Mouse (Mus musculus) naive thymus-derived CD4-positive, alpha-beta T cell, adult 2 months (primary cell): Measurements from ENCODE around the gene Cic.

Source experiments
- DNase-seq: peaks from one replicate; pipeline ENCODE4 v3.0.0-alpha.2; 2011; ENCODE audit warnings: low read depth

Gene Cic

DNA sequence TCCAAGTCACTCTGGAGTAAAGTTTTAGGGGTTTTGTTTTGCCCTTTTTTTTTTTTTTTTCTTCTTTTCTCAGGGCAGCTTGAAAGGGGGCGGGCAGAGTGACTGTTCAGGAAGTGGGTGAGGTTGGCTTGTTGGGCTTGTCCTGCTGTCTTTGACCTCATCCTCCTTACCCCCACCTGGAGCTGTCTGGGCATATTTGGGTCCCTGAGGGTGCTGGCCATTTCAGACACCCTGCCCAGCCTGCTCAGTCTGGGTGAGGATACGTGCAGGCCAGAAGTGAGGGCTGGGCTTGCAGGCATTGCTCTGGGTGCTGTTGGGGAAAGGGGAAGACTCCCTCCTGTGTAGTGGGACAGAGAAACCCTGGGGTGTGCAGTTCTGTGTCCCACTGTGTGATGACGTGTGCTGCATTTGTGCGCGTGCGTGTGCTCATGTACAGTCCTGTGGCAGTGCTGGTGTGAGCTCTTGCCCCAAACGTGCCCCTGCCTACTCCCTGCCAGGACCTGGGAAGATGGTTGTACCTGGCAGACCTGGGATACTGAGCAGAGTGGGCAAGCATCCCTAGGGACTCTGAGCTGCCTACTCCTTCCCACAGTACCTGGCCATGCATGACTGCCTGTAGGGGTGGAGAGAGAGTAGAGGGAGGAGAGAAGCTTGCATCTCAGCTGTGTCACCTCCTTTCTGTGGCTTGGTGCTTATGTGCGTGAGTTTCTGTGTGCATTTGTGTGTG lies 2.2 kb downstream of the Cic start:
- DNase-seq: peak; percentile 71

DNA sequence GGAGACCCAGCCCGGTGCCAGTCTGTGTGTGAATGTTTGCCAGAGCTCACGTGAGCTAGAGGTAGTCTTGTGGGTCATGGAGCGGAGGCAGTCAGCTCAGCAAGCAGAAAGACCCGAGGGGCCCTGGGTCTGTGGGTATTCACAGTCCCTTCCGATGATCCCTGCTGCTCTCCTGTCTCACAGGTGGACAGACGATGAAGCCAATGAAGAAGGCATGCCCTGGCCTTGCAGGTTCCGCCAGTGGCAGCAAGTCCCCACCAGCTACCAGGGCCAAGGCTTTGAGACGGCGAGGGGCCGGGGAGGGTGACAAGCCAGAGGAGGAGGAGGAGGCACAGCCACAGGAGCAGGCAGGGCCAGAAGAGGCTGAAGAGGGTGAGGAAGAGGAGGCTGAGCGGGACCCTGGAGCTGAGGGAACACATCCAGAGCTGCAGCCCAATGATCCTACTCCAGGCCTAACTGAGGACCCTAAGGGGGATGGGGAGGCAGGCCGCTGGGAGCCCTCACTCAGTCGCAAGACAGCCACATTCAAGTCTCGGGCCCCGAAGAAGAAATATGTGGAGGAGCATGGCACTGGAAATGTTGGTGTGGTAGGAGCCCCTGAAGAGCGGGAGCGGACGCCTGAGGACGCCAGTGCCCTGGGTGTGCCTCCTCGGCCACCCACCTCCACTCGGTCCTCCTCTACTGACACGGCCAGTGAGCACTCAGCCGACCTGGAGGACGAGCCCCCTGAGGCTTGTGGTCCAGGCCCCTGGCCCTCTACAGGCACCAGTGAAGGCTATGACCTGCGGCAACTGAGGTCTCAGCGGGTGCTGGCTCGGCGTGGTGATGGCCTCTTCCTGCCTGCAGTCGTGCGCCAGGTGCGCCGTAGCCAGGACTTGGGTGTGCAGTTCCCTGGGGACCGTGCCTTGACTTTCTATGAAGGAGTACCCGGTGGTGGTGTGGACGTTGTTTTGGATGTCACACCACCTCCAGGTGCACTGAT lies 3.4 kb downstream of the Cic start:
- DNase-seq: no peak

DNA sequence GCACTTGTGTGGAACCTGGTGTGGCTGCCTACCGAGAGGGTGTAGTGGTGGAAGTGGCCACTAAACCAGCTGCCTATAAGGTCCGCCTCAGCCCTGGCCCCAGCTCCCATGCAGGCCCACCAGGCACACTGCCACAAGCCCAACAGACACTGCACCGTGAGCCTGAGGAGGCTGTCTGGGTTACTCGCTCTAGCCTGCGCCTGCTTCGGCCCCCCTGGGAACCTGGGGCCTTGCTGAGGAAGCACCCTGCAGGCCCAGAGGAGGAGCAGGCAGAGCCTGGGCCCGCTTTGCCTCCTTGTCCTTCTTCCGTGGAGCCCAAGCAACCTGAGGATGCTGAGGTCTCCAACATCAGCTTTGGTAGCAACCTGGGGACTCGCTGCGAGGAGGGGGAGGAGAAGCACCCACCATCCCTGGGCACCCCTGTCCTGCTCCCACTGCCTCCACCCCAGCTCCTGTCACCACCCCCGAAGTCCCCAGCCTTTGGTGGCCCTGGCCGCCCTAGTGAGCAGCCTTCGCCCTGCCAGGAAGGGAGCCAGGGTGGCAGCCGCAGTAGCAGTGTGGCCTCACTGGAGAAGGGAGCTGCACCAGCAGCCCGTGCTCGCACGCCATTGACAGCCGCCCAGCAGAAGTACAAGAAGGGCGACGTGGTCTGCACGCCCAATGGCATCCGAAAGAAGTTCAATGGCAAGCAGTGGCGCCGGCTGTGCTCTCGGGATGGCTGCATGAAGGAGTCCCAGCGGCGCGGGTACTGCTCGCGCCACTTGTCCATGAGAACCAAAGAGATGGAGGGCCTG lies 4.3 kb downstream of the Cic start:
- DNase-seq: no peak

DNA sequence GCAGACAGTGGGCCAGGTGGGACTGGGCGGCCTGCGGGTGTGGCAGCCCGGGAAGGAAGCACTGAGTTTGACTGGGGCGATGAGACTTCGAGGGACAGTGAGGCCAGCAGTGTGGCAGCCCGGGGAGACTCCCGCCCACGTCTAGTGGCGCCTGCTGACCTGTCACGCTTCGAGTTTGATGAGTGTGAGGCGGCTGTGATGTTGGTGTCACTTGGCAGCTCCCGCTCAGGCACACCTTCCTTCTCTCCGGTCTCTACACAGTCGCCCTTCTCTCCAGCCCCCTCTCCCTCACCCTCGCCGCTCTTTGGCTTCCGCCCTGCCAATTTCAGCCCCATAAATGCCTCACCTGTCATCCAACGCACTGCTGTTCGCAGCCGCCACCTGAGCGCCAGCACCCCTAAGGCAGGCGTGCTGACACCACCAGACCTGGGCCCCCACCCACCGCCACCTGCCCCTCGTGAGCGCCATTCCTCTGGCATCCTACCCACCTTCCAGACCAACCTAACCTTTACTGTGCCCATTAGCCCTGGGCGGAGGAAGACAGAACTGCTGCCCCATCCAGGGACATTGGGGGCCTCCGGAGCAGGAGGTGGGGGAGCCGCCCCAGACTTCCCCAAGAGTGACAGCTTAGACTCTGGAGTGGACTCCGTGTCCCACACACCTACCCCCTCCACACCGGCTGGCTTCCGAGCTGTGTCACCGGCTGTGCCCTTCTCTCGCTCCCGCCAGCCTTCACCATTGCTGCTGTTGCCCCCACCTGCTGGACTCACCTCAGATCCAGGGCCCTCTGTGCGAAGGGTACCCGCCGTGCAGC lies 5.1 kb downstream of the Cic start:
- DNase-seq: no peak

DNA sequence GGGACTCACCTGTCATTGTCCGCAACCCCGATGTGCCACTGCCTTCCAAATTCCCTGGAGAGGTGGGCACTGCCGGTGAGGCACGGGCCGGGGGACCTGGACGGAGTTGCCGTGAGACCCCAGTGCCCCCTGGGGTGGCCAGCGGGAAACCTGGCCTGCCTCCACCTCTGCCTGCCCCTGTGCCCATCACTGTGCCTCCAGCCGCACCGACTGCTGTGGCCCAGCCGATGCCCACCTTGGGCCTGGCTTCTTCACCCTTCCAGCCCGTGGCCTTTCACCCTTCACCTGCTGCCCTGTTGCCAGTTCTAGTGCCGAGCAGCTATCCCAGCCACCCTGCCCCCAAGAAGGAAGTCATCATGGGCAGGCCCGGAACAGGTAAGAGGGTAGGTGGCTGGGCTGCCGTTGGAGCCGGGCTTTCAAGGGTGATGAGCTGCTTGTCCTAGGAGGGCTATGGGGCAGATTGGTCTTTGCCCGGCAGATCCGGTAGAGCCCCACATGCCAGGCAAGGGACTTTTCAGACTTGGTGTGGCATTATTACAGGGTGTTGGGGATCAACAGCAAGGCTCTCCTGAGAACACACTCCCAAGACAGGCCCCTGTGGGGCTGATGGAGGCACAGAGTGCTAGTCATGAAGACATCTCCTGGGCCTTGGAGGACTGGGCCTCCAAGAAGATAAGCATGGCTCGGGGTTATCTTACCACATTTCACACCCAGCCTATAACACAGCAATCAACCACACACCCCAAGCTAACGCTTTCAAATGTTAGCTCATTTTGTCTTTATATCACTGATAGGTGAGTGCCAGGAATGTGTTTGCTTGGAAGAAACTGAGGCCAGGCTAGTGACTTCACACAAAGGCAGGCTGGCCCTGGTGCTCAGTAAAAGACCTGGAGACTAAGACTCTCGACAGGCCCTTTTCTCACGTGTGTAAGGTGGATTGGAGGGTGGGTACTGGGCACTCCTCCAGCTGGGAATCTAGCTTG lies 6.0 kb downstream of the Cic start:
- DNase-seq: no peak

DNA sequence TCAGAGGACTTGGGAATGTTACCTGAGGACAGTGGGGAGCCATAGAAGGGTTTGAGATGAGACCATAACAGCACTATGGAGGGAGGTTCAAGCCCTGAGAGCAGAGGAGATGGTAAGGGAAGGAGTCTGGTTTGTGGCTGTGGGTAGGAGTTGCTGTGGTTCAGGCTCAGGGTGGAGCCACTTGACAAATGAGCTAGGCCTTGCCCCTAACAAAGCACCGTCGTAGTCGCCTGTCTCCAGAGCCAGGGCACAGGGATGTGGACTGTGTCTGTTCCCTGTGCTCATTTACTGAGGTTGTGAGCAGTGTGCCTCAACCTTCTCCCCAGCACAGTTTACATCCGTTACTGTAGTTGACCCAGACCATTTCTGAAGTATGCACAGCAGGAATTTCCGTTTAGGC lies 7.1 kb downstream of the Cic start:
- DNase-seq: peak; percentile 73

DNA sequence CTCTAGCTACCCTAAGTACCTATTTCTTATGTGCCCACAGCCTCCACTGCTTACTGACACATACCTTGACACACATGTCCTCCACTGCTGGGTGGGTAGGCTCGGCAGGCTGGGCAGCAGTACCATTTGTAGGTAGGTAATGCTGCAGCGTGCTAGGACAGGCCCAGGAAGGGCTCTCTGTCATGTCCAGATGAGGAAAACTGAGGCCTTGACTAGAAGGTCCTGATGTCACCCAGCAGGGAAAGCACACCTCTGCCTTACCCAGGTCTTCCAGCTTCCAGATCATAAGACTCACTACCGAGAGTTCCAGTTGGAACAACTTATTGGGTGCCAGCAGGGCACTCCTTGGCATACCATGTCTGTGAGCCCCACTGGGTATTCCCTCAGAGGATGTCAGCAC lies 7.5 kb downstream of the Cic start:
- no peak for DNase-seq

DNA sequence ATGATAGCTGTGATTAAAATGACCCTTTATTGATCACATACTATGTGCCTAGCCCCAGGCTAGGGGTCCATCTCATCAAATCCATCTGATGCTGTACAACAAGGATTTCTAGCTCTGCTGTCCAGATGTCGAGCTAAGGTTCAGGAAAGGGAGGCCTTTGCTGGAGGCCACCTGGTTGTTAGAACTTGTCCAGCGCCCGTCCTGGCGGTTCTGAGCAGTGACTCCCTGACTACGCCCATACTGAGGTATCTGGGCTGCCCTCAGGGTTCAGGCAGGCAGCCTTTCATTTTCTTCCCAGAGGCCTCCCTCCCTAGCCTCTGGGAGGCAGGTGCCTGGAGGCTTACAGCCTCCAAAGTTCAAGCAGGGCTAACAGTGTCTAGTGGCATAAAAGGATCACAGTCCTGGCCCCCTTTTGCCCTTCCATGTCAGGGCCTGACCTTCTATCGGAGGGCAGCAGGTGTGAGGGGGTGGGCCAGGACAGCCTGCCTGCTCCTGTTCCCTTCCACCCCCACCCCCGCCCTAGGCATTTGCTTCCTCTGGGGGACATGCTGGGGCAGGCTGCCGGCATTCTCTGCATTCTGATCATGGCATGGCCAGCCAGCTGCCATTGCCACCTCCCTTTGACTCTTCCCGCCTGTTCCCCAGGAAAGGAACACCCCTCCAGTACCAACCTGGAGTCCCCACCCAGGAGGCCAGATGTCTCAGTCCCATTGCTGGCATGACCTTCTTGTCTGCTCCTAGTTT lies 8.2 kb downstream of the Cic start:
- DNase-seq: no peak

DNA sequence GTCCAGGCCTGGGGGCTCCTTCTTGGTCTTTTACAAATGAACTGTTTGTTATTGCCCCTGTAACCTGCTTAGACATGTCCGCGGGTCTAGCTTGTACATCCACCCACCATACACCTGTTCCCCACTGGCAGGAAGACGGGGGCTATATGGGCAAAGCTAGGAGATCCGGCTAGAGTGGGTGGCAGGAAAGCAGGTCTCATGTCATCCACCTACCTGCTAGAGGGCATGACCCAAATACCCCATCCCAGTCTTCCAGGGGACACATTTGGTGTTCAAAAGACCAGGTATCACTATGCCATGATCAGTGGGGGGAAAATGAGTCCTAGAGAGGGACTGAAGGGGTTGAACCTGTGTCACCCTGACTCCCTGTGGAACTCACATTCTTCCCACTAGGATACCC lies 9.9 kb downstream of the Cic start:
- no peak for DNase-seq

DNA sequence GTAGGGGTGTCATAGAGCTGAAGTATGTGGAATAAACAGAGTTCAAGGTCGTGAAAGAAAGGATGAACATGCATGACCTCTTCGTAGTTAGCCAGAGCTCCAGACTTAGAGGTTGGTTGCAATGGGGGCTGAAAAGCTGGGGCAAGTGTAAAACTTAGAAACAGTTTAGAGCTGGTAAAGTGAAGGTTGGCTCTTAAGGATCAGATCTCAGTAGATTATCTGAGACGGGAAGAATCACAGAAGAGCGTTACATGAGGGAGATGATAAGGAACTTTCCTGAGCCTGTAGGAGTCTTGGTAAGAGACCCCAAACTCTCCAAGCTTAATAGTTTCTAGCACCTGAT lies 10.5 kb downstream of the Cic start:
- no peak for DNase-seq

DNA sequence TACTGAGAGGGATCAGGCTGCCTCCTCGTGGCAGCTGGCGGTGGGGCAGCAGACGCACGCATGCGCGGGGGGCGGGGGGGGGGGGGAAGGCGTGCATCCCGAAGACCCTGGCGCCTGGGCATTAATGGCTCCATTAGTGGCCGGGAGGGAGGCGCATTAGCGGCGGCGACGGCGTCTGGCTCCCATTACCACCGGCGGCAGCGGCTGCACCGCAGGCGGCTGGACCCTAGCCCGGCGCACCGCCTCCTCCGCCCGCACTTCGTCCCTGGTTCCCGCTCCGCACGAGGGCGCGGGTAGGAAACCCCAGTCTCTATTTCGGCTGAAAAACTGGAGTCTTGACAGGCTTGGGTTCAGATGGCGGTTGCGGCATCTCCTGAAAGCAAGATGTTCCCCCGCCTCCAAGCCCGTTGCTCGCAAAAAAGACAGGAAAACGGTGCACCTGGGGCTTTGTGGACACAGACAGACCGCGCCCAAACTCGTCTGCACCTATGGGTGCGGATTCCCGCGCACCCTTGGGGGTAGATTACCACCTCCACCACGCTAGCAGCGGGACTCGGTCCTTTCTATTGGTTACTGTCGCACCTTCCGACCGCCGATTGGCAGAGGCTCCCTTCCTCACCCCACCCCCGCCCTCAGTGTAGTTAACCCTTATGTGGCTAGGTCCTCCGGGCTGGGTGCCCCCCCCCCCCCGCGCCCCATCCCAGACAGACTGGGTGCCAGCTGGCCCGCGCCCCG lies 11.0 kb downstream of the Cic start:
- DNase-seq: peak; percentile 96

DNA sequence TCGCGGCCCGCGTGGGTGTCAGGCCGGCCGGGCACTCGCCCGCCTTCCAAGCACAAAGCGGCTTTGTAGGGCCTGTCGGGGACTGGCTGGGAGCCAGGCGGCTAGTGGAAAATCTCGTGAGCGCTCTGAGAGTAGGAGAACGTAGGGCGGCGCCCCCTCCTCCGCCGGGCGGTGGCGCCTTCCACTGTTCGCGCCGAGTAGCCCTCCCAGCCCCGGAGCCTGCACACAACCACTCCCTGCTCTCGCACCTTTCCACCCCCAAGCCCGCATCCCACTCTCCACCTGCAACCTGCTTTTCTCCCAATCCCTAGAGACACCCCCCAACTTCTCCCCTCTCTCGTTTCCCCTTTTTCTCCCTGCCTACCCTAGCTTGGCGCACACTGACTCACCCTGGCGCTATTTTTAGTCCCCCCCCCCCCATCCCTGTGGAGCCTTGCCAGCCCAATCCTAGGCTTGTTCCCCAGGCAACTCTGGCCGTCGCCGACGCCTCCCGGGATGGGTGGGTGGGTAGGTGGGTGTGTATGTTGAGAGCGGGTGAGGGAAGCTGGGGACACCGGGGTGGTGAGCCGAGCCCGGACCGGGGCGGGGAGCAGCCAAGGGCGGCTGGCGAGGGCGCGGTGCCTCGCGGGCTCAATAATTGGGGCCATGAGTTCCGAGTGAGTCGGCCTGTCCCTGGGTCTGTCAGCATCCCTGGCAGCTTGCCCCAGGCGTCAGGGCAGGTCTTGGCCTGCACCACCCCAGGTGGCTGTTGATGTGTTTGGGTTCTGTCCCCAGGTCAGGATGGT lies 11.8 kb downstream of the Cic start:
- peak; percentile 95 for DNase-seq

DNA sequence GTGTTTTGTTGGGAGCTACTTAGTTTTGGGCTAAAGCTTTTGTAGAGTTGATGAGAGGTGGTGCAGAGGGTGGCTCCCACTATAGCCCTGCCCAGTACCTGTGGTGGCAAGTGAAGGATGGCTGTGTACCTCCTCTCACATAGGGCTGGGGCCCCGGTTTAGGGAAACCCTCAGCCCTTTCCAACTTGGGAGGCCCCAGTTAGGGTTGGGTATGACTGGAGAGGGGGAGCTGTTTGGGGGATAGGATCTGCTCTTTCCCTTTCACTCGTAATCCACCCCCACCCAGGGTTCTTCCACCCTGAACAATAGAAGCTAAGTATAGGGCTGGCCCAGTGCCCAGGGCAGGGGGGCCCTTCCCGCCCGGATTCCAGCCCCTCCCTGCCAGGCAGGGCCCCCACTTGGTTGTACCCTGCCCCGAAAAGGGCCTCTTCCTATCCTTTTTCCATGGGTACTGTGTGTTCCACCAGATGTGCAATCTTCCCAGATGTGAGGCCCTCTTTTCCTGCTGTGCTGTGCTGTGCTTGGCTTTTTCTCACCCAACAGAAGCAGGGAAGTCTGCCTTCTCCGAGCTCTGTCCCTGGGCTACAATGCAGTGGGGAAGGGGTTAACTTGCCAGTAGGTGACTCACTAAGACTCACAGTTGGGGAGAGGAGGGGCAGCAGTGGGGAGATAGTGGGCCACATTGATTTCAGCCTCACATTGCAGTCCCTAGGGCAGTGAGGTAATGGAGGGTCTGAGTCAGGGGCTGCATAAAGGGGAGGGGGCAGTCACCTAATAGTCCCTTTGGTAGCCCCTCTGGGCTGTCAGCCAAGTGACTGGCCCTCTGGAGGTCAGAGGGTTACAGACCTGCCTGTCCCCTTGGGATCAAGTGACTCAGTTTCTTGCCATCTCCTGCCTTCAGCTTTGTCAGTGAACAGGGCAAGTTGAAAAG lies 12.6 kb downstream of the Cic start:
- DNase-seq: no peak

DNA sequence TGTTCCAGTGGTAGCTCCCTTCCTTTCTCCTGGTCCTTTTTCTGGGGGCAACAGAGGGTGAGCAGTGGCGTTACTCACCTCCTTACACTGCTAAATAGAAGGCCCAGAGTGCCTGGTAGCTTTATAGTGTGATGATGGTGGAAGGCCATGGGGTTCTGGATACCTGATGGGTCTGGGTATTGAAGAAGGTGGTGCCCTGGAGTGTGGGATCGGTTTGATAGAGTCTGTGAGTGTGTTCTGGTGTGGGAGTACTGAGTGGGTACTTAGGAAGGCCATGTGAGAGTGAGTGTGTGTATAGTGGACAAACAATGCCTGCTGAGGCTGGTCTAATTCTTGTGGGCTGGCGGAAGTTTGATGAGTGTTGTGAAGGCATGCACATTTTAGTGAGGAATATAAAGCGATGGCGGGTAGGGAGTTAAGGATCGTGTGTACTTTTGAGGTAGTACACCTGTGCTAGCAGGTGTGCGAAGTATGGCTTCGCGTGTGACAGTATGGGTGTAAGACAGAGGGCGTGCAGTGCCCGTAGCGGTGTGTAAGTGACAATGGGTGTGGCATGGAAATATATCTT lies 13.7 kb downstream of the Cic start:
- no peak for DNase-seq

DNA sequence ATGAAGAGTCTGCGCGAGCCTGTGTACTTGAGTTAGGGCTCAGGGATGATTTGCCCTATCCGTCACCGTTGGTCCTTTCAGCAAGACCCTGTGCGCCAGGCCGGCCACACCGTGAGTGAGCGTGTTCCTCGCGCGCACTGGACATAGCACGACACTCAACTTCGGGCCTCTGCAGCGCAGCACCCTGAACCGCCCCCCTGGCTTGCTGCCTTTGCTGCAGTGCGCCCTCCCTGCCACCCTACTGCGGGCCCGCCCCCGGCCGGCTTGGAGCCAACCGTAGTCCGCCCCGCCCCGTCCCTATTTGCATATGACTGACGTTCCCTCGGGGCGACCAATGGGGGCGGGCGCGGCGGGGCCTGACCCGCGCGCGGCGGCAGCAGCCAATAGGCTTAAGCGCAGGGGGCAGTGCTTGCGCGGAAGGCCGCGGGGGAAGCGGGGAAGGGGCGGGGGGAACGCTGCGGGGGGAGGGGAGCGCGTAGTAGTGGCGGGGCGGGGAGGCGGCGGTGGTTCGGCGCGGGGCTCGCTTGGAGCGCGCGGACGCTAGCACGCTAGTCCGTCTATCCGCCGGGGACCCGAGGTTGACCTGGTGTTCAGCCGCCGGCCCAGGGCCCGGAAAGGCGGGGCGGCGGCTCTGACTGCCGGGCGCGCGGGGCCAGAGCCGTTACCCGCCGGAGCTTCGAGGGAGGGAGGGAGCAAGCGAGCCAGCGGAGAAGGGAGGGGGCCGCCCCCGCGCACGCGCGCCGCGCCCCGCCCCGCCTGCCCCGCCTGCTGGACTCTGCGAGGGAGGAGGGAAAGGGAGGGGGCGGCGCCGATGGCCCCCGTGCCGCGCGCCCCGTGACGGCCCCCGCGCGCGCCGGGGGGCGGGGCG lies 14.5 kb downstream of the Cic start:
- DNase-seq: peak; percentile 98

DNA sequence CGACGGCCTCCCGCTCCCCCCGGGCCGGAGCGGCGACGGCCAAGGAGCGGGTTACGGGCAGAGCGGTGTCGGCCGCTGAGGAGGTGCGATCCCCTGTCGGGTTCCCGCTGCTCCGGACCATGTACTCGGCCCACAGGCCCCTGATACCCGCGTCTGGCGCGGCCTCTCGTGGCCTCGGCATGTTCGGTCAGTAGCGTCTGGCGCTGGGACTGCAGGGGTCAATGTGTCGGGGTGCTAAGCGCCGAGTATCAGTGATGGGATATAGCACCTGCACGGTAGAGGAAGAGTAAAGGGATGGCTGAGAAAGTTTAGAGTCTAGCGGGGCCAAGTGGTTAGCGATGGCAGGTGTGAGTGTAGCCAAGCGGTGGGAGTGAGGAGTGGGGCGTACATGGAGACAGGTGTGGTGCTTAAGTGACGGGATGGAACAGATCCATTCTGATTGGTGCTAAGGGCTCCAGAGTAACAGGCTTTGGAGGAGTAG lies 15.3 kb downstream of the Cic start:
- DNase-seq: peak; percentile 64
